Mouse (Mus musculus): ENCODE measurements around the gene Ero1lb.
A peak's percentile ranks its signal among the peaks of the same experiment; 100 is the strongest.
"Not testable (repeated sequence)": the region's sequence is repeated elsewhere in the genome, so short reads cannot be mapped to it uniquely, and the experiment has no call there.

Gene Ero1lb

DNA sequence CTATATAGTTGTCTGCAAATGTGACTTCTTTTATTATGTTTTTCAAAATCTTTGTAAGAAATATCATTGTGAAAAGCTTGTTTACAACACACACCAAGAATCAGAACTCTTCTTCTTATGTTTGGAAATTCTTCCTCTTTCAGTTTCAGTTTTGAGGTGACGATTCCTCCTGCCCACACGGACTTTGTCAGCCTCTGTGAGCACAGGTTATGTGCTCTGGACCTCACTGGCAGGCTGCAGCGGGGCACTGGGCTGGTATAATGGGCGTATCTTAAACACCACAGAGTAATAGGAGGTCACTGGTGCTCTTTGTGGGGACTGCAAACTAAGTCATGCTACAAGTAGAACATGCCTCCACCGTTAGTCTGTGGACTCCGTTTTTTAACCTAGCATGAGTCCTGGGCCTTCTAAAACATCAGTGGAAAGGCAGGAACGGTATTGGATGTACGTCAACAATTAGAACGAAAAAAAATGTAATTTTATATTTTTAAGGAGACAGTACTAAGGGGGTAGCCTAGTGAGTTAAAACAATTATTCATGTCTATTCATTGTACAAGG lies 9.4 kb downstream of the Ero1lb start:
- DNase-seq (ENCODE audit: low spot score in 2 of 2), result no peak

DNA sequence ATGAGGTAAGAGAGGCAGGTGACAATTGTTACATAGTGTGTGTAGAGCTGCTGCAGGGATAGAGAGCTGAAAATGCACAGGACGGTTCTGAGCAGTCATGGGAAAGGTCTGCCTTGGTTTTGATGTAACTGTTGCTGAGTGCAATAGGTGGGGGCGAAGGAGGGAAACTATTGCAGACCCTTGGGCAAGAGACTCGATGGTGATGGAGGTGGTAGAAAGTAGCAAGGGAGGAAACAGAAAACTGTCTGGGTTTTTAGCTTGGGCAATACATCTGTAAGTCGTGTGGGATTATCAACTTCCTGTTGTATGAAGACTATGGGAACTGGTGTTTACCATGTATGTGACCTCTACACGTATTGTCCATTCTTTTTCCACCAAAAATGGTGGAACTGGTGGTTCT lies 12.5 kb downstream of the Ero1lb start:
- no peak for DNase-seq (ENCODE audit: low spot score in 2 of 2)

DNA sequence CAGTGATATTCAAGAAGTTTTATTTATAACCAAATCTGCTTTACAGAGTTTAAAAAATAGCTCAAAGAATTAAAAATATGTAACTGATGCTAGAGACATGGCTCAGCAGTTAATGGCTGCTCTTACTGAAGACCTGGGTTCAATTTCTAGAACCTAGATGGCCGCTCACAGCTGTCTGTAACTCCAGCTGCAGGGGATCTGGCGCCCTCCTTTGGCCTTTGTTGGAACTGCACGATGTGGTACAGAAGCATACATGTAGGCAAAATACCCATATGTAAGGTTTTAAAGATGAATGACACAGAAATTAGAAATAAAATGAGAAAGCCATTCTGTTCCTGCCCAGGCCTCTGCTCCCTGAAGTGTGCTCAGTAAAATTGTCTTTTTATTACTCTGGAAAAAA lies 23.3 kb downstream of the Ero1lb start:
- peak; percentile 37 to 47 for DNase-seq (ENCODE audit: low spot score in 2 of 2)

DNA sequence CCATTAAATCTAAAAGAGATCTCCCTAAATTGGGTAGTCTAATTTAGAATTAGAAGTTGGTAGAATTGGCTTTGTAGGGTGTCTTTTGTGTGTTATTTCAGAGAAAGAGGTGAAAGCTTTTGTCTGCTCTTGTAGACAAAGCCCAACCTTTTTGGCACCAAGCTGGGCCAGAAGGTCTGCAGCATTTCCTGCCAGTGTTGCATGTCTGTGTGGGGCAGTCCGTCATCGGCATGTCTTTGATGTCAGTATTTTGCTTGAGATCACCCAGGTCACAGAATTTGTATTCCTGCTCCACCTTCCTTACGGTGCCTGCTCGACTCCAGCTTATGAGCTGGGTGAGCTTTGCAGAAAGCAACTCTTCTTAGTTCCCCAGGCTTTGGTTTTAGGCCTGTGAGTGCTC lies 31.4 kb downstream of the Ero1lb start:
- DNase-seq (ENCODE audit: low spot score in 2 of 2), result not testable (repeated sequence)

DNA sequence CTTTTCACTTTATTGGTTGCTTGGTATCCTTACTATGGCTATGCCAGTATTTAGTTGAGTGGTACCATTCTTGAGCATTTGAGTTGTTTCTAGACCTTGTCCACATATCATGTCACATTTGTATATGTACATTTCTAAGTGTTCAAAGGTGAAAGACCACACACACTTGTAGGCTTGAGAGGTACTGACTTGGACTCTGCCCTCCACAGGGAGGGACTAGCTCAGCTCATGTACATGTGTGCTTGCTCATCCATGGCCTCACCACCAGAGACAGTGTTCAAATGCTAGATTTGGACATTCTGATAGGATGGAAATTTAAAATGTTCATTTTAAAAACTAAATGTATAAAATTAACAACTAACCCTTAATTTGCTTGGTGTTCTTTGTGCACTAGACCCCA lies 44.5 kb downstream of the Ero1lb start:
- DNase-seq (ENCODE audit: low spot score in 2 of 2), result not testable (repeated sequence)

DNA sequence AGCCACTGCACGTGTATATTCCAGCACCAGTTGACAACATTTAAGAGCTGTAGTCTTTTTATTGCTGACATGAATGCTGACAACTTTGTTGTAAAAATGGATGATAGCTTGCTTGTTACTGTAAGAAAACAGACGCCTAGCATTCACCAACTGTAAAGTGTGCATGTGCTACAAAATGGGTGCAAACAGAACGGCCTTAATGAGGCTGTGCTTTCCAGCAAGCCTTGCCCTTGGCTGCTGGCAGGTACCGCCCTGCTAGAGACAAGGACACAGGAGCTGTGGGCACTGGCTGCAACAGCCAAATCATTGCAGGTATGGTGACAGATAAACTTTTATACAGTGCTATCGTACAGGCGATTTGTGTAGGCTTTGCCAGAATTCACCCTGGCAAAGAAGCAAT lies 48.4 kb downstream of the Ero1lb start:
- not testable (repeated sequence) for DNase-seq (ENCODE audit: low spot score in 2 of 2)

DNA sequence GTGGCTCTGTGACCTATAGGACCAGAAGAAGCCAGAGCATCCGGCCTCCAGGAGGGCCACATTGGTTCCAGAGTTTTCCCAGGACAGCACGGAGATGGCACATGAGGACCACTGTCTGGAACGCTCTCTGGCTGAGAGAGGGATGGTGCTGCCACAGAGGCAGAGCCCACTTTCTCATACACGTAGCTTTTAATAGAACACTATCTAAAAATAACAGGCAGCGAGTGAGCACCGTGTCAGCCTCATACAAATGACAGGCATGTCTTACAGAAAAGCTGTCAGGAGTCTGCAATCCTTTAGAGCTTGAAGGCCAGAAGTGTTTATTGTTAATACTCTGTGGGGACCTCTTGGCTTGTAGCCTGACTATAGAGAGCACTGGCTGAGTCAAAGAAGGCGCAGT lies 48.9 kb downstream of the Ero1lb start:
- DNase-seq (ENCODE audit: low spot score in 2 of 2), result not testable (repeated sequence)

DNA sequence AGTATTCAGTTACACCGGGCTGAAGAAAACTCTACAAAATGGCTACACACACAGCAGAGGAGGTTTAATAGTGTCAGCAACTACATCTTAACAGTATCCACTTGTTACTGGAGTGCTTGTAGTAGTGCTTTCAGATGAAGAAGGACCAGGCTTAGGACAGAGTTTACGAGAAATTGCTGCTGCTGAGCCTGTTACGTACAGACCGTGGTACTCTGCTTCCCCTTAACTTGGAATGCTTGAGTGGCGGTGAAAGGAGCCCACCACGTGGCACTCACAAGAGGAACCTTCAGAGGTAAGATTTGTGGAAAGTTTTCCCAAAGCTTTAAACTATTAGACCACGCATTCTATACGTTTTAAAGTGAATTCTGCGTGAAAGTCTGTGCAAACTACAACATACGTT lies 49.3 kb downstream of the Ero1lb start:
- DNase-seq (ENCODE audit: low spot score in 2 of 2), result not testable (repeated sequence)

DNA sequence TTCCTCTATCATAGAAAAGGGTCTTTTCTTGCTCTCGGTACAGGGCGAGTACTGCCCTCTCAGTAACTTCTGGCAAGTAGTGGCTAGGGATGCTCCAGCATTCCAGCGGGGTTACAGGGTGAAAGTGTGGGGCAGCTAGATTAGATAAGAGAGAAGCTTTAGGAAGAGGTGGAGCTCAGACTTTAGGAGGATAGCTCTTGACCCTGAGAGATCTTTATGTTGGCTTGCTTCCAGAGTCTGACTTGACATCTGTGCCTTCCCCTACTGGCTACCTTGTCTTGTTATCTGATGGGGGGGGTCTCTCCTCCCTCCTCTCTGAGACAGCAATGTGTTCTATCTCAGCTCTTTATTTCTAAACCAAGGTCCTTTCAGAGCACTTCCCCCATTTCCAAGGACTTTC lies 50.8 kb downstream of the Ero1lb start:
- not testable (repeated sequence) for DNase-seq (ENCODE audit: low spot score in 2 of 2)

DNA sequence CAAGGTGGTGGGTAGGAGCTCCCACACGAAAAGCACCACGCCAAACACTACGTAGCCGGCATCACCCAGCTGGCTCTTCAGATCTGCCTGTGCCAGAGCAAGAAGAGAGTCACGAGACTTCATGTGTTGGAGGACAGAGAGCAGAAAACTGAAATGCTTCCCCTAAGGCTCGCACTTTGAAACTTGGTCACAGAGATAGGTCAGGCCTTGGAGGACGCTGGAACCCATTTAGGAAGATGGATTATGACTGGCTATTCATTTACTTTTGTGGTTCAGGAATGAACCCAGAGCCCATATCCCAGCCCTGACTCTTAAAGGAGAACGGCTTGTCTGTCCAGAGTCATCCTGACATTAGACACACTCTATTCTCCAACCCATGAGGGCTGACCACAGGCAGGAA lies 54.1 kb downstream of the Ero1lb start:
- not testable (repeated sequence) for DNase-seq (ENCODE audit: low spot score in 2 of 2)

DNA sequence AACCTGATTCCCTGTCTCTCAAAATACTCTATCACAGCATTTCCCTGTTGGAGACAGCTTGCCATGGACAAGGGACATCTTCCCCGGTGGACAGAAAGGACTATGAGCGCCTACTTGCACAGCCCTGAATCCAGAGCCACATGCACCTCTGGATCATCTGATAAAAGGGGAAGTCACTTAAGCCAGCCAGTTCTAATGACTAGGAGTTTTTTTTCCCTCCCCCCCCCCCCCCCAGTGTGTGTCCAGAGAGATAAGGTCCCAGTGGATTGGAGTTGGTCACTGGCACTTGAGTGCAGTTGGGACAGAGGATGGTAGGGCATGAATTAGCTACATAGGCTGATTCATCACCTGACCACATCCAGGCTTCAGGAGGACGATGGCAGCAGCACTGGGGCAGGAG lies 60.4 kb downstream of the Ero1lb start:
- not testable (repeated sequence) for DNase-seq (ENCODE audit: low spot score in 2 of 2)

DNA sequence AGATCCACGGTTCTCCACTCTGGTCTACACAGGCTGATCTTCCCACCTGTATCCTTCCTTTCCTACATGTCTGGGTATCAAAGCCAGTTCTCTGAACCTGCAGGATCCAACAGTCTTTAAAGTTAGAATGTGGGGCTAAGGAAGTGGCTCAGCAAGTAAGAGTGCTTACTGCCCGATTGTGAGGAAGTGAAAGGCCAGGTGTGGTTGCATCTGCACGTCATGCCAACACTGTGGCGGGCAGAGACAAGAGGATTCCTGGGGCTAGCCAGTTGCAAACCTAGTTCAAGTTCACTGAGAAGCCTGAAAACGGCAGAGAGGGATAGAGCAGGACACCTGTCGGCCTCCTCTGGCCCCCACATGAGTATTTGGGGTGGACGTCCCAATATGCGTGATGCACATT lies 62.1 kb downstream of the Ero1lb start:
- DNase-seq (ENCODE audit: low spot score in 2 of 2), result not testable (repeated sequence)

DNA sequence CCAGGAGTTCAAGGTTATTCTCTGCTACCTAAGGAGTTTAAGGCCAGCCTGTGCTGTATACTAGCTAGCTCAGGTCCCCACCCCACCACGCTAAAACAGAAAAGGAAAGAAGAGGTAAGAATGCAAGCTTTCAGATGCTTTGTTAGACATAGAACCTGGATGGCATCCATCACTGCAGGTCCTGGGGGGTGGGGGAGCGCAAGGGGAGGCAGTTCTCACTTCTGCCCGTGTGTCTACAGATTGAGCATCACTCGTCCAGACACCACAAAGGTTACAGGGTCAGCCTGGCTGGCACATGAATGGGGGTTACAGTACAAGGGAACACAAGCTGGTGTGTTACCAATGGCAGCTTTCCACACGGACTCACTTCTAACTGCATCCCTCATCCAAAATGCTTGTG lies 62.5 kb downstream of the Ero1lb start:
- not testable (repeated sequence) for DNase-seq (ENCODE audit: low spot score in 2 of 2)

DNA sequence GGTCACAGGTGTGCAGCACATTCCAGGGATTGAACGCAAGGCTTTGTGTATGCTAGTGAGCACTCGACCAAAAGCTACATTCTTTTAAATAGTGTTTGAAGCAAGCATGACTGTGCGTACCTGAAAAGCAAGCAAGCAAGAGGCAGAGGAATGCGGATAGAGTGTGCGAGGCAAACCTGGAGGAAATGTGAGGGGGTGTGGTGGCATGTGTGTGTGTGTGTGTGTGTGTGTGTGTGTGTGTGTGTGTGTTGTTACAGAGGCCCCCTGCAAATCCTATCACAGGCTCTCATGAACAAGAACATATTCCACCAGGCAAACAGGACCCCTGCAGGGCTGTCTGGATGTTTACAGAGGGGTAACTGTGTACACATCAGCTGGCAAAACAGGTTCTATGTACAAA lies 64.6 kb downstream of the Ero1lb start:
- not testable (repeated sequence) for DNase-seq (ENCODE audit: low spot score in 2 of 2)

DNA sequence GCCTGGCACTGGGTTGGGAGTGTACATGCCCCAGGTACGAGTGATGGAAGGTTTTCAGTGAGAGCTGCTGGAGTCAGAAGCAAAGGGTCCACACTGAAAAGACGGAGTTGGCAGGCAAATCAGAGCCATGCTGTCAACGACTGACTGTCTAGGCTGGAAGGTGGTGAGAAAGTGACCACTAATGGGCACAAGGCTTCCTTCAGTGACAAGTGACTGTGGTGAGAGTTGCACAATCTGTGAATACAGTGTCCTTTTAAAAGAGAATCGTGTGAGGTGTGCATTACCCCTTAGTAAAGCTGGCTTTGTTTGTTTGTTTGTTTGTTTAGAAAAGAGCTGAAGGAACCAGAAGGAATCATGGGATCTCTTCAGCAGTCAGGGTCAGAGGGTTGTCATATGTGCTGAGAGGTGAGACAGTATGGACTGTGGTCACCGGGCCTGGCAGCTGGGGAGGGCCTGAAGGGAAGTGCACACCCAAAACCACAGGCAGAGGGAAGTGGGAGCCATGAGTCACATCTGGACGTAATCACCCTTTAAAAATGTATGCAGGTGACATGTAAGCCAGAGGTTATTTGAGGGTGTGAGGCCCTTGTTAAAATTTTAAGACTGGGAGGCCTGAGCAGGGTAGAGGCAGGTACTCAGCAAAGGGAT lies 69.4 kb downstream of the Ero1lb start:
- DNase-seq (ENCODE audit: low spot score in 2 of 2), result not testable (repeated sequence)

DNA sequence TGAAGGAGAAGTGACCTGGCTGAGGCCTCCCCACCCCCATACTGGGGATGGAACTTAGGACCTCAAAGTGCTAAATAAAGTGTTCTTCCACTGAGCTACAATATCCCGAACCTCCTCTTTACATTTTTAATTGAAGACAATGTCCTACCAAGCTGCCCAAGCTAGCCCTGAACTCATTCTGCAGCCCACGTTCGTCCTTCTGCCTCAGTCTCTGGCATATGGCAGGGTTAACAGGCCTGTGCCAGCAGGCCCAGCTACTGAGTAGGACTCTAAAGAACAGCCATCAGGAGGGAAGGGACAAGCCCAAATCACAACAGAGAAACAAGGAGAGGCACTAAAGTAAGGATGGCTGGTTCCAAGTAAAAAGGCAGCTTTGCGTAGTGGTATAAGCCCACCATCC lies 77.1 kb downstream of the Ero1lb start:
- DNase-seq (ENCODE audit: low spot score in 2 of 2), result not testable (repeated sequence)

DNA sequence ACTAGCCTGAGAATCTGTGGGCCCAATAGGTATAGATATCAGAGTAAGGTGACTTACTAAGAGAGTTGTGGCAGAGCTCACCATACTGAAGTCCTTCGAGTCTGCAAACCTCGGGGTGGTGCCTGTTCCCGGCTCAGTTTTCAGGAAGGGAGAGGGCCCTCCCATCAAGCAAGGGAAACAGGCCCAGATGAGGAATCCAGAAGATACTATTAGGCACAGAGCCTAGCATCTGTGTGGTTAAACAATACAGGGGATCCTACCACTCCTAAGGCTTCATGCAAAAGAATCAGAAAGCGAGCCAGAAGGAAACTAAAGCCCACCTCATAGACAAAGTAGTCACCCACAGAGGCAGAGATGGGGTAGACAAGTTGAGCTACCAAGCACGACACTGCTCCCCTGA lies 81.0 kb downstream of the Ero1lb start:
- not testable (repeated sequence) for DNase-seq (ENCODE audit: low spot score in 2 of 2)

DNA sequence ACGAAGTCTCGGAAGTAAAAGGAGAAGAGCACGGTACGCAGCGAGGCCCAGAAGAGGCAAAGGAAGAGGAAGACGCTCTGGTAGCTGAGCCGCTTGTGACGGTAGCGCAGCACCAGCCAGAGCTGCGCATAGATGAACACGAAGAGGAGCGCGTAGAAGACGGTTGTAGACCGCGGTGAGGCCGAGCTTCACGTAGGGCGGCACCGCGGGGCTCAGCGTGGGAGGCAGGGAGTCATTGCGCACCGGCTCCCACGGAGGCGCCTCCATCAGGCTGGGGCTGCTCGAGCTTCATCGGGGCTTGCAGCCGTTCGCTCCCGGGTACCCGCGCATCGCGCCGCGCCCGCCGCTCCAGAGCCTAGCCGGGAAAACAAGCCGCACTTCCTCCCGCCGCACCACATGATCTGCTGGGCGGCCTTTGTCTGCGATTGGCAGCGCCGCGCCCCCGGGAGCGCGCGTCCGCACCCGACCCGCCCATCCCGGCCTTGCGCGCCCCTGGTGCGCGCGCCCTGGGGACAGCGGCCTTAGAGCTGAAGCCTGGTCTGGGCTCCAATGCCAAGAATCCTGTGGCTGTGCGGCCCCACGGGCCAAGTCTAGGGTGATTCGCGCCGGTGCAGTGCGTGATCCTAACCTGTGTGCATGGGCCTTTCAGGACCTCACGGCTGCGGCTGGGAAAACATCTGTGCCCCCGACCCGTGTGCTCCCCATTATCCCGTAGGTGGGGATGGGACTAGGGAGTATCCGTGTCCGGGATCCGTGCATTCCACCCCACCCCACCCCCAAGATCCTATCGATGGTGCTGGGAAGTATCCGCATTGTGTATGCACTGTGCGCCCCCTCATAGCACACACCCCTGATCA lies 84.6 kb downstream of the Ero1lb start:
- DNase-seq (ENCODE audit: low spot score in 2 of 2), result peak; percentile 53 to 67

DNA sequence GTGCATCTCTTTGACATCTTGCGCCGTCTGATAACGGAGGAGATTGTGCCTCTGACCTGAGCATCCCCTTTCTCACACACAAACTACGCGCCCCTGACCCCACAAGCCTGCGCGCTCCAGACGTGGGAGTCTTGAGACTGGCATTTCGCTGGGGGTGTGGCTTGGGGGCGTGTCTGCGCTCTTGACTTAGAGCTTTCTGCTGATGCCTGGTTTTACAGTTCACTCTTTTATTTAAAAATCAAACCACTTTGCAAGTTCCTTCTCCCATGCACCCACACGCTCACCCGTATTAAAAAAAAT lies 85.2 kb downstream of the Ero1lb start:
- peak; percentile 43 to 56 for DNase-seq (ENCODE audit: low spot score in 2 of 2)
